Mouse (Mus musculus) MEL (cell line): ENCODE data around the gene Cse1l. TPM values are rescaled to one million over a fixed set of nuclear protein-coding genes. Genes with fewer than 3 reads are reported as not detected.

Experiments
- DNase-seq: peaks from one replicate; pipeline ENCODE4 v3.0.0; 2011; ENCODE audit warnings: low read depth, low spot score
- H3K27ac ChIP-seq: 2 replicates; pipeline ENCODE4 v1.5.1; 2012; ENCODE audit warnings: low read depth, mild to moderate bottlenecking, control low read depth, low read length, moderate library complexity; ENCODE audit not compliant: control insufficient read depth
- H3K27me3 ChIP-seq, 2 experiments: fragments of 150-350 bp in 1 of 2; sonication (generic) in 1 of 2; 2 replicates each; pipeline ENCODE4 v1.6.1; 2012; ENCODE audit warnings: low read length in 2 of 2, mild to moderate bottlenecking in 2 of 2, improper control_type of control experiment in 1 of 2, moderate library complexity in 1 of 2; ENCODE audit not compliant: insufficient read depth in 2 of 2, control insufficient read depth in 1 of 2
- H3K36me3 ChIP-seq, 2 experiments: 2 replicates each; pipeline ENCODE4 v1.6.1; 2012 to 2014; ENCODE audit warnings: low read length in 2 of 2, improper control_type of control experiment in 1 of 2, inconsistent platforms in 1 of 2, mild to moderate bottlenecking in 1 of 2; ENCODE audit not compliant: insufficient read depth in 2 of 2, control insufficient read depth in 1 of 2
- H3K4me1 ChIP-seq, 2 experiments: fragments of 150-350 bp in 1 of 2; sonication (generic) in 1 of 2; 2 replicates each; pipeline ENCODE4 v1.6.1; 2012; ENCODE audit warnings: low read length in 2 of 2, improper control_type of control experiment in 1 of 2, mild to moderate bottlenecking in 1 of 2; ENCODE audit not compliant: insufficient read depth in 2 of 2, control insufficient read depth in 1 of 2
- H3K4me3 ChIP-seq, 2 experiments: fragments of 150-350 bp in 1 of 2; sonication (generic) in 1 of 2; 2 replicates each; pipeline ENCODE4 v1.5.1; 2012; ENCODE audit warnings: low read depth in 2 of 2, low read length in 2 of 2, mild to moderate bottlenecking in 2 of 2, moderate library complexity in 2 of 2, control low read depth in 1 of 2, improper control_type of control experiment in 1 of 2; ENCODE audit not compliant: control insufficient read depth in 1 of 2, insufficient read depth in 1 of 2
- H3K79me2 ChIP-seq: 2 replicates; pipeline ENCODE4 v1.6.1; 2012; ENCODE audit warnings: mild to moderate bottlenecking, low read length, moderate library complexity; ENCODE audit not compliant: control insufficient read depth, poor library complexity, insufficient read depth
- H3K9ac ChIP-seq: 2 replicates; pipeline ENCODE4 v1.6.1; 2012; ENCODE audit warnings: low read depth, mild to moderate bottlenecking, control low read depth, low read length, moderate library complexity; ENCODE audit not compliant: control insufficient read depth, poor library complexity, severe bottlenecking
- H3K9me3 ChIP-seq: fragments of 150-350 bp; sonication (generic); replicated peaks from 2 replicates; pipeline ENCODE4 v1.6.1; 2012; ENCODE audit warnings: mild to moderate bottlenecking, low read length, improper control_type of control experiment, moderate library complexity; ENCODE audit not compliant: insufficient read depth
- BHLHE40 ChIP-seq: IDR thresholded peaks from 2 replicates; pipeline ENCODE4 v1.6.1; 2012; ENCODE audit warnings: low read depth, mild to moderate bottlenecking, inconsistent platforms, low read length, improper control_type of control experiment, borderline replicate concordance
- CTCF ChIP-seq, 3 experiments: IDR thresholded peaks in 2 of 3; conservative IDR thresholded peaks in 1 of 3; 2 replicates each; pipeline ENCODE4 v1.5.1; 2011 to 2012; ENCODE audit warnings: low read length in 3 of 3, low read depth in 2 of 3, mild to moderate bottlenecking in 2 of 3, improper control_type of control experiment in 1 of 3, inconsistent platforms in 1 of 3, mixed read lengths in 1 of 3, moderate library complexity in 1 of 3; ENCODE audit not compliant: control insufficient read depth in 1 of 3, insufficient read depth in 1 of 3, poor library complexity in 1 of 3, severe bottlenecking in 1 of 3
- E2F4 ChIP-seq: IDR thresholded peaks from 2 replicates; pipeline ENCODE4 v1.6.1; 2011; ENCODE audit warnings: low read depth, low read length, improper control_type of control experiment, borderline replicate concordance
- EP300 ChIP-seq, 2 experiments: IDR thresholded peaks; 2 replicates each; pipeline ENCODE4 v1.6.1; 2011; ENCODE audit warnings: improper control_type of control experiment in 2 of 2, low read length in 2 of 2, low read depth in 1 of 2, mild to moderate bottlenecking in 1 of 2
- ETS1 ChIP-seq: IDR thresholded peaks from 2 replicates; pipeline ENCODE4 v1.6.1; 2012; ENCODE audit warnings: low read depth, mild to moderate bottlenecking, inconsistent platforms, low read length, improper control_type of control experiment, moderate library complexity
- GABPA ChIP-seq: IDR thresholded peaks from 2 replicates; pipeline ENCODE4 v1.6.1; 2012; ENCODE audit warnings: low read depth, mild to moderate bottlenecking, inconsistent platforms, low read length, improper control_type of control experiment, moderate library complexity
- JUND ChIP-seq: IDR thresholded peaks from 2 replicates; pipeline ENCODE4 v1.6.1; 2011; ENCODE audit warnings: low read depth, mild to moderate bottlenecking, improper control_type of control experiment, low read length
- KAT2A ChIP-seq: conservative IDR thresholded peaks from 2 replicates; pipeline ENCODE4 v1.6.1; 2012; ENCODE audit warnings: low read depth, low read length, improper control_type of control experiment, inconsistent platforms
- MAFK ChIP-seq: IDR thresholded peaks from 2 replicates; pipeline ENCODE4 v1.6.1; 2011; ENCODE audit warnings: low read depth, mild to moderate bottlenecking, low read length, improper control_type of control experiment, borderline replicate concordance
- MAX ChIP-seq: IDR thresholded peaks from 2 replicates; pipeline ENCODE4 v1.6.1; 2011; ENCODE audit warnings: low read length, improper control_type of control experiment
- MAZ ChIP-seq: IDR thresholded peaks from 2 replicates; pipeline ENCODE4 v1.6.1; 2012; ENCODE audit warnings: low read depth, mild to moderate bottlenecking, inconsistent platforms, low read length, improper control_type of control experiment
- MYC ChIP-seq: IDR thresholded peaks from 2 replicates; pipeline ENCODE4 v1.6.1; 2011; ENCODE audit warnings: low read depth, mild to moderate bottlenecking, low read length, improper control_type of control experiment, moderate library complexity
- NELFE ChIP-seq: IDR thresholded peaks from 2 replicates; pipeline ENCODE4 v1.6.1; 2011; ENCODE audit warnings: low read depth, low read length, improper control_type of control experiment
- POLR2AphosphoS2 ChIP-seq: IDR thresholded peaks from 2 replicates; pipeline ENCODE4 v1.6.1; 2011; ENCODE audit warnings: low read length, improper control_type of control experiment
- TBP ChIP-seq: IDR thresholded peaks from 2 replicates; pipeline ENCODE4 v1.8.0; 2011; ENCODE audit warnings: low read depth, low read length, improper control_type of control experiment
- TCF12 ChIP-seq: IDR thresholded peaks from 2 replicates; pipeline ENCODE4 v1.6.1; 2014; ENCODE audit warnings: low read depth, mild to moderate bottlenecking, inconsistent platforms, low read length, improper control_type of control experiment, moderate library complexity
- UBTF ChIP-seq: IDR thresholded peaks from 2 replicates; pipeline ENCODE4 v1.6.1; 2012; ENCODE audit warnings: low read depth, mild to moderate bottlenecking, inconsistent platforms, low read length, improper control_type of control experiment, moderate library complexity, borderline replicate concordance; ENCODE audit not compliant: insufficient read depth
- USF1 ChIP-seq: IDR thresholded peaks from 2 replicates; pipeline ENCODE4 v1.6.1; 2014; ENCODE audit warnings: low read depth, mild to moderate bottlenecking, inconsistent platforms, low read length, improper control_type of control experiment, moderate library complexity
- USF2 ChIP-seq, 2 experiments: IDR thresholded peaks; 2 replicates each; pipeline ENCODE4 v1.6.1; 2011 to 2012; ENCODE audit warnings: improper control_type of control experiment in 2 of 2, low read length in 2 of 2, borderline replicate concordance in 1 of 2, inconsistent platforms in 1 of 2, low read depth in 1 of 2, mild to moderate bottlenecking in 1 of 2; ENCODE audit not compliant: insufficient read depth in 1 of 2
- ZC3H11A ChIP-seq: IDR thresholded peaks from 2 replicates; pipeline ENCODE4 v1.6.1; 2012; ENCODE audit warnings: low read depth, mild to moderate bottlenecking, inconsistent platforms, low read length, improper control_type of control experiment
- ZKSCAN1 ChIP-seq: IDR thresholded peaks from 2 replicates; pipeline ENCODE4 v1.6.1; 2012; ENCODE audit warnings: low read depth, mild to moderate bottlenecking, inconsistent platforms, low read length, improper control_type of control experiment, moderate library complexity
- ZMIZ1 ChIP-seq: IDR thresholded peaks from 2 replicates; pipeline ENCODE4 v1.6.1; 2012; ENCODE audit warnings: low read depth, mild to moderate bottlenecking, inconsistent platforms, low read length, improper control_type of control experiment, moderate library complexity
- polyA plus RNA-seq, 2 experiments: library from polyadenylated mRNA; stranded (reverse) in 1 of 2; unstranded in 1 of 2; fragments of >175 nt in 1 of 2; fragments of >200 nt in 1 of 2; gene quantifications; 2 replicates each; pipeline versions ENCODE4 v1.2.1 to v1.2.4; 2012; ENCODE audit warnings: low replicate concordance in 2 of 2, low read depth in 1 of 2; ENCODE audit not compliant: insufficient read length in 2 of 2, insufficient read depth in 1 of 2, missing spikeins in 1 of 2
- total RNA-seq: library from RNA; depleted of rRNA; stranded (reverse); fragments of 300-350 nt; gene quantifications from 2 replicates; pipeline ENCODE4 v1.2.3, GENCODE M21; 2012

Gene Cse1l
- total and polyA plus RNA-seq, 3 experiments = 87.0 to 133 (median 93.3) TPM

DNA sequence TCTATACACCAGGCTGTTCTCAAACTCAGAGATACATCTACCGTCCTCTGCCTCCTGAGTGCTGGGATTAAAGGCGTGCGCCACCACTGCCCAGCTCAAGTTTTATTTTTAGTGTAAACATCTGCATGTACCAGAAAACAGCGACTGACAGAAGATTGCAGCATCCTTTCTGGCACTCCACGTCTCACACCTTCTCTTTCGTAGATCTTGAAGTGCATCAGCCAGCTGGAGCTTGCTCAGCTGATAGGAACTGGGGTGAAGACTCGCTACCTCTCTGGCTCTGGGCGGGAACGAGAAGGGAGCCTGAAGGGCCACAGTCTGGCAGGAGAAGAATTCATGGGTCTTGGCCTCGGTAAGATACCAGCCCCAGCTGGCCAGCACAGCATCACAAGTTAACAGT, 40.4 kb upstream of the Cse1l start:
- TF ChIP-seq E2F4 = no peak
- TF ChIP-seq JUND = no peak
- no peak for TF ChIP-seq ZMIZ1
- no peak for TF ChIP-seq ETS1
- no peak for TF ChIP-seq USF2 (IDR thresholded peaks at IDR 0.05; ENCODE audit: borderline replicate concordance in 1 of 2, insufficient read depth in 1 of 2, low read depth in 1 of 2, low read length in 2 of 2)
- no peak for TF ChIP-seq USF1
- Histone ChIP-seq H3K36me3 (peaks cover 0 to 4% of the 10 kb centered on the region in 2 experiments; a peak in 1 of 4 replicates), H3K4me1 (no peaks in the 10 kb centered on the region), H3K27ac (no peak overlapping the region), H3K79me2 (no peaks in the 10 kb centered on the region), H3K4me3 (no peak overlapping the region), H3K27me3 (no peaks in the 10 kb centered on the region), H3K9me3 (no peaks in the 10 kb centered on the region), H3K9ac (no peak overlapping the region)
- DNase-seq = no peak

DNA sequence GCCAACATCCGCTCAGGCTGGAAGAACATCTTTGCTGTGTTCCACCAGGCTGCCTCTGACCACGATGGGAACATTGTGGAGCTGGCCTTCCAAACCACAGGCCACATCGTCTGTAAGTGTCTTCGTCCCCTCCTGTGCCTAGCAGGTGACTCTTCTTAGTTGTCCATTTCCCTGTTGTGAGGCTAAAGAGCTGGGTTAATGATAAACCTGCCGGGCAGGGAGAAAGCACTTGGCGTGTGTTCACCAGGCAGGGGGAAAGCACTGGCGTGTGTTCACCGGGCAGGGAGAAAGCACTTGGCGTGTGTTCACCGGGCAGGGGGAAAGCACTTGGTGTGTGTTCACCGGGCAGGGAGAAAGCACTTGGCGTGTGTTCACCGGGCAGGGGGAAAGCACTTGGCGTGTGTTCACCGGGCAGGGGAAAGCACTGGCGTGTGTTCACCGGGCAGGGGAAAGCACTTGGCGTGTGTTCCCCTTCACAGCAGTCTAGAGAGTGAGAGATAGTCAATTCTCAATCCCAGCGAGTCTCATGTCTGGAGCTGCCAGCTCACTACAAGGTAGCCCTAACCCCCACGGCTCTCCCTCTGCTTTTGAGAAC, 35.5 kb upstream of the Cse1l start:
- TF ChIP-seq TBP (no peak), TCF12 (no peak), BHLHE40 (no peak), GABPA (no peak), MAFK (no peak), ZKSCAN1 (no peak), USF1 (no peak), MAX (no peak), KAT2A (no peak), USF2 (IDR thresholded peaks at IDR 0.05; ENCODE audit: borderline replicate concordance in 1 of 2, insufficient read depth in 1 of 2, low read depth in 1 of 2, low read length in 2 of 2) (no peak)
- no peaks in the 10 kb centered on the region for H3K9me3 ChIP-seq
- H3K79me2 ChIP-seq = no peaks in the 10 kb centered on the region
- no peak overlapping the region for H3K27ac ChIP-seq
- H3K27me3 ChIP-seq = no peaks in the 10 kb centered on the region
- no peak overlapping the region for H3K4me3 ChIP-seq
- H3K9ac ChIP-seq = no peak overlapping the region
- no peak for DNase-seq
- H3K36me3 ChIP-seq = peaks cover 0 to 4% of the 10 kb centered on the region in 2 experiments; a peak in 1 of 4 replicates
- no peaks in the 10 kb centered on the region for H3K4me1 ChIP-seq

DNA sequence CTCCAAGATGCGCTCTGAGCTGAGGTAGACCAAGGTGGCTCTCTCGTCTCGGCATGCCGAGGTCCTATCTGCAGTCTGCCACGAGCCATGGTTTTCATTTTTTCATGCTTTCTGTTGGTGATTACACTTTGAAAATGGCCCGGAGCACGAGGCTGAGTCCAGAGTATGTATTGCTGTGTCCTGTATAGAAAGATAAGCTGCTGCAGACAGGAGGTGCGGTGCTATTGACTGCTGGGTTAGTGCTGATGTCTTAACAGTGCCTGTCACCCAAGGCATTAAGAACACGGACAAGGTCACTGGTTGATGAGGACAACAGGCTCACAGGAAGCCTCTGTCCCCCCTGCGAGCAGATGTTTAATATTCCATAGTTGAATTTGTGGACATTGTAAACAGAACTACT, 34.9 kb upstream of the Cse1l start:
- no peaks in the 10 kb centered on the region for H3K27me3 ChIP-seq
- H3K9me3 ChIP-seq = no peaks in the 10 kb centered on the region
- no peak overlapping the region for H3K9ac ChIP-seq
- no peak for DNase-seq
- H3K27ac ChIP-seq = no peak overlapping the region
- no peak overlapping the region for H3K4me3 ChIP-seq
- H3K36me3 ChIP-seq = peaks cover 0 to 4% of the 10 kb centered on the region in 2 experiments; a peak in 1 of 4 replicates
- TF ChIP-seq TBP = no peak
- no peak for TF ChIP-seq NELFE
- TF ChIP-seq POLR2AphosphoS2 = no peak
- TF ChIP-seq UBTF = no peak
- no peak for TF ChIP-seq EP300 (IDR thresholded peaks at IDR 0.05; ENCODE audit: low read depth in 1 of 2, low read length in 2 of 2)
- TF ChIP-seq MAZ = no peak
- TF ChIP-seq CTCF (IDR thresholded peaks at IDR 0.05 in 2 of 3, conservative IDR thresholded peaks at IDR 0.05 in 1 of 3; ENCODE audit: control insufficient read depth in 1 of 3, insufficient read depth in 1 of 3, low read depth in 2 of 3, low read length in 3 of 3, poor library complexity in 1 of 3, severe bottlenecking in 1 of 3) = no peak
- TF ChIP-seq MYC = no peak
- TF ChIP-seq ZC3H11A = no peak
- TF ChIP-seq USF2 (IDR thresholded peaks at IDR 0.05; ENCODE audit: borderline replicate concordance in 1 of 2, insufficient read depth in 1 of 2, low read depth in 1 of 2, low read length in 2 of 2) = no peak
- TF ChIP-seq MAX = no peak
- no peaks in the 10 kb centered on the region for H3K4me1 ChIP-seq
- H3K79me2 ChIP-seq = no peaks in the 10 kb centered on the region
